Mouse (Mus musculus) ES-Bruce4 (cell line): ENCODE measurements around the gene Muc4.

Experiments used
- CTCF ChIP-seq: IDR thresholded peaks from one replicate; pipeline ENCODE4 v1.8.1; 2011; ENCODE audit warnings: low read depth, low read length
- EP300 ChIP-seq: IDR thresholded peaks from 2 replicates; pipeline ENCODE4 v1.6.1; 2011; ENCODE audit warnings: low read depth, low read length; ENCODE audit not compliant: insufficient read depth
- POLR2A ChIP-seq: IDR thresholded peaks from one replicate; pipeline ENCODE4 v1.8.1; 2011; ENCODE audit warnings: low read length; ENCODE audit not compliant: insufficient read depth

GRCm38 (mm10) chr16:32818441-32818840 is 82.8 kb downstream of the Muc4 start:
- no peak for TF ChIP-seq POLR2A
- no peak for TF ChIP-seq CTCF
- no peak for TF ChIP-seq EP300
